Mouse (Mus musculus): ENCODE data around the gene Pbx2. TPM values are rescaled to one million over a fixed set of nuclear protein-coding genes. Genes with fewer than 3 reads are reported as not detected.

Gene Pbx2
- total RNA-seq, 2 experiments from 2014 or later, result 34.7 to 41.4 TPM

DNA sequence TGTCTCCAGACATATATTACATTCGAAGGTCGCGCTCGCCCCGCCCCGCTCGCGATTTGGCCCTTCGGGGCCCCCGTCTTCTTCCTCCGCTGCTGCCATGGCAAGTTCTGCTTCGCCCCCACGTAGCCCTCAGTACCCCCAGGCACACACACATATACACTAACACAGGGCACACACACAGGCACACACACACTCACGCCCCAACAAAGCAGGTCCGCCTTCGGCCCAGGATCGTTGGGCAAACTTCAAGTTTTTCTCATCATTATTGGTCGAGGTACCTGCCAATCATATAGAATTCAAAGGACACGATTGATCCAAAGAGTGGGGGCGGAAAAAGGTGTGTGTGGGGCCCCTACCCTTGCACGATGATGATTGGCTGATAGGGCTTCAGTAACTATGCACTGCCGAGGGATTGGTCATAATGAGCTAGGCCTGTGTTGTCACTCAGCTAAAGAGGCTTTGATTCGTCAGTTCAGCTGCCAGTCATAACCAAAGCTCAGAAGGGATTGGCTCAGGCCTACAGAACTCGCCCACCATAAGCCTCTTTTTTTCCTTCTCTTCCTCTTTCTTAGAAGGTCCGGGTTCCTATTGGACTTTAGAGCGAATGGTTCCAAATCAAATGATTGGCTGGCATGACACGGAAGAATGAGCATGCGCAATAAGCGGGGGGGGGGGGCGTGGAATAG lies 12.5 kb downstream of the Pbx2 start, which contains the start of gene Rnf5:
Rnf5 (minus strand) TSS at position 316 of the 686 bp plus-strand sequence.
- DNase-seq, result peak; percentile 97

DNA sequence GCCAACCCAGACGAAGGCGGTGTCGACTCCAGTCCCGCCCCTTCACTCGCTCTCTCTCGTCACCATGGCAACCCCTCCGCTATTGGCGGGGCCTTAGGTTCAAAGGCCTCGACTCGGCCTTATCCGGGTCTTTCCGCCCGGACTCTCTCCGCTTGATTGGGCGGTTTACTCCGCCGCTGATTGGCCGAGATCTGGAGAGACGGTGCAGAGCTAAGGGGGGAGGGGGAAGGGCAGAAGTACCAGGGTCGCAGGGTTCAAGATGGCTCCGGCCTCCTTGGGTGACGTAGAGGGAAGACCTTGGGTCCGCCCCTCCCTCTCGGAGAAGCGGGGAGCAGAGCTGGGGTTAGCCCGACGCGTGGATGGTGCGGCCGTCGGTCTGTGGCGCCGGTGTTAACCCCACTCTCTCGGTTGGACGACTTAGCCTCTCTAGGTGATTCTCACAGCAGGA lies 13.0 kb downstream of the Pbx2 start, which contains the start of gene Agpat1:
Agpat1 (plus strand) TSS at position 202 of the 448 bp plus-strand sequence.
- DNase-seq, result peak; percentile 99

DNA sequence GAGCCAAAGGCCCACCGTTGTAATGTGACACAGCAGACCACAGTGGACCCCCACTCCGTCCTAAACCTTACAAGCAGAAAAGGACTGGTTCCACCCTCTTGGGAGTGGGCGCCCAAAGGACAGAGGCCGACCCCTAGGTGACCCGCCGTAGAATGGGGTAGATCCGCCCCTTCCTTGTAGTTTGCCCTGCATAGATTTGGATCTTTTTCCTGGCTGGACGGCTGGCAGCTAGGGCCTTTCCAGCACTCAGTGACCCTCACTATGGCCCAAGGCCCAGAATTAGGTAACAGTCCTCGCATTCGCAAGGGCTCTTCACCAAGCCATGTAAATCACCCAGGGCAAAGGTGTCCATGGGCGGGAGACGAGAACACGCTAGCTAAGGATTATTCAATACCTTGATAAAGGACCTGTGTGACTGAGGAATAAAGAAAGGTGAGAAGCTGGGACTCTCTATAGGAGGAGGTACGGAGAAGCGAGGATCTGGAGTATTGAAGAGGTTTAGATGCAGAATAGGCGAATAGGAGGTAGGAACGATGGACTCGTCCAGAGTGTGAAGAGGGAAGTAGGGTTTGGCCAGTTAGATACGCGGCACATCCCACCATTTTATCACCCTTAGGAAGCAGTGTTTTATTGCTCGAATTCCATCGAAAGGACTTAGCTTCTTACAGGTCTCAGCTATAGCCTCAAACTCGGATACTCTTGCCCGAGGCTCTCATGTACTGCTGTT lies 13.6 kb downstream of the Pbx2 start:
- peak; percentile 67 to 68 for DNase-seq

DNA sequence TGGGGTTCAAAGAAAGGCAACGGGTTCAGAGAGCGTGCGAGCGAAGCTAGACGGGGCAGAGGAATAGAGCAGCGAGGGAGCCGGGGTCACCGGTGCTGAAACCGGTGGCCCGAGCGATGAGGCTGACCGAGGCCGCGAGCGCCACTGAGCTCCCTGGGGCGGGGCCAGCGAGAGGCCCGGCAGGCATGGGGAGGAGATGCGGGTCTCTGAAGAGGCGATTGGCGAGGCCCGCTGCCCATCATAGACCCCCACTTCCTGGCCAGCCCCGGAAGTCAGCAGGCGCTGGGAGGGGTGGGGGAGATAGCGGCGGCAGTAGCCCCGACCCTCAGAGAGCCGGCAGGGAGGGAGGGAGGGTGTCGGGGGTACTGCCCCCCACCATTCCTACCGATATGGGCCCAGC lies 14.5 kb downstream of the Pbx2 start:
- peak; percentile 98 to 99 for DNase-seq

DNA sequence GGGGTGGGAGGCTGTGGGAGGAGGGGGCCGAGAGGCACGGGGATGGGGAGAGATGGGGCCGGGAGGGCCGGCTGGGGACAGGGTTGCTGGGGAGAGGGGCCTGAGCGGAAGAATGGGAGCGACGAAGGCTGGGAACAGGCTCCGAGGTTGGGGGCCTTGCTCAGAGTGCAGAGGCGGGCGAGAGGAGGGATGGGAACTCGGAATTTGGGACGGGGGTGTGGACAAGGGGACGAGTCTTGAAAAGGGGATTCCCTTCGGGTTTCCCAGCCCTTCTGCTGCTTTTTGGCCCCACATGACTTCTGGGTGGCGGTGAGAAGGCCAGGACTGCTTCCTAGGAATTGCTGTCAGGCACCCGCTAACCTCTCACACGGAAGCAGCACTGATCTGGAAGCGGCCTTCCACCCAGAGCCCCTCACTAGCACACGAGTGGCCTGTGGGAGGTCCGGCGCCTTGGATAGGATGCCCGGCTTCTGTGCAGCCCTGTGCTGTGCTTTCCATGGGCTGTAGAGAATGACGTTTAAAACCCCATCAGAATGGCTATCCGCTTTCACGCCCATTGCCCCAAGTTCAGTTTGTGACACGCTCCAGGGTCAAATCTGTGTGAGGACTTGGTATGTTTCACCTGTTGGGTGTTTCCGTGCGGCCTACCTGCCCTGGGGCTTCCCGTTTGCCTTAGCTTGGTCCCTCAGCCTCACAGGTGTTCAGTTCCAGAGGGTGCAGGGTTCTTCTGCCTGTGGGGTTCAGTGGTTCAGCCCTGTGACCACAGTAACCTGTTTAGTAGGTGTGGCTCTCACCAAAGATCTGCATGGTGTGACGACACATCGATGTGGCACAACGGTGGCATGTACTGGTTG lies 15.3 kb downstream of the Pbx2 start:
- peak; percentile 29 to 38 for DNase-seq

DNA sequence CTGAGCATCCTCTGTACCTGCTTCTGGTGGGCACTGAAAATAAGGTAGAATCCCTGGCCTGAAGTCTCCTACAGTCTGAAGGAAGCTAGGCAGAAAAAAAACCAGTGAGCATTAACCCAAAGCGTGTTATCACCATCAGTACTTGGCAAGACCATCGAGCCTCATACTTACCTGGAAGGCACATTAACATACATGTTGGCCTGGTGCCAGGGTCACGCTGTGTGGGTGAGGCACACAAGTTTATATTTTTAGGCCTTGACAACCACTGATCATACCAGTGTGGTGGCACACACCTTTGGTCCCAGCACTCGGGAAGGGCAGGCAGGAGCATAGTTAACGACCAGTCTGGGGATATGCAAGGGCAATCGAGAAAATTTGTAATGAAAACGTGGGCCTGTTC lies 16.9 kb downstream of the Pbx2 start:
- DNase-seq, result no peak

DNA sequence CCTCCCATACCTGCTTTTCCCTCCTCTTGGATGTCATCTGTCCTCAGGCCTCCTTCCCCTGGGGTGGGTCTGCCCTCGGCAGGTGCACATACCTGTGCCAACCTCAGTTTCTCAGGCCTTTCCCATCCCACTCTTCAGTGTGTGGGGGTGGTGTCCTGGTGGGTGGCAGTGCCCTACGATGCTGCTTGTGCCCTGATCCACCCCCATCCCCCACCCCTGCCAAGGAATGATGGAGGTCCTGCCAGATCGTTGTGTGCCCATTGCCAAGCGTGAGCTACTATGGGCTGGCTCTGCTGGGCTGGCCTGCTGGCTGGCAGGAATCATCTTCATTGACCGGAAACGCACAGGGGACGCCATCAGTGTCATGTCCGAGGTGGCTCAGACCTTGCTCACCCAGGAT lies 20.0 kb downstream of the Pbx2 start:
- no peak for DNase-seq

DNA sequence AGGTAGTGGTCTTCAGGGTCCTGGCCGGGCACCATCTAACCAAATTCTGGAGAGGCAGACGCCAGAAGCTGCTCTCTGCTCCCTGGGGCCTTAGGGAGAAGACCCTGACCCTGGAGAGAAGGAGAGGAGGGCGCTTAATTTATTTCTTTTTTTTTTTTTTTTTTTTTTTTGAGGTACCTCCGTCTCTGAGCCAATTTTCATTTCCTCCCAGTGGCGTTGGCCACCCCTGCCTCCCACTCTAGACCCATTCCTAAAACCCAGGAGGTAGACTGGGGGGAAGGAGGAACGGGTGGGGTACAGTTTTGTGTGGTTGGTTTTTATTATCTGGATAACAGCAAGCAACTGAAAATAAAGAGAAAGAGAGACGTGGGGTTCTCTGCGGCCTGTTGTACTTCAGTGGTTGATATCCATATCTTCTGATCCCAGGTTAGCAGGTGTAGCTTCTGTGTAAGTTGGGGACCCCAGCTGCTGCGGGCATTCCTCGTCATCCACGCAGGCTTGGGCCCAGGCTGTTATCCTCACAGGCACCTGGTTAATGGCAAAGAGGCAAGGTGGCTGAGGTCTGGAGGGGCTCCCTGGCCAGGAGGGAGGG lies 22.1 kb downstream of the Pbx2 start:
- no peak for DNase-seq

DNA sequence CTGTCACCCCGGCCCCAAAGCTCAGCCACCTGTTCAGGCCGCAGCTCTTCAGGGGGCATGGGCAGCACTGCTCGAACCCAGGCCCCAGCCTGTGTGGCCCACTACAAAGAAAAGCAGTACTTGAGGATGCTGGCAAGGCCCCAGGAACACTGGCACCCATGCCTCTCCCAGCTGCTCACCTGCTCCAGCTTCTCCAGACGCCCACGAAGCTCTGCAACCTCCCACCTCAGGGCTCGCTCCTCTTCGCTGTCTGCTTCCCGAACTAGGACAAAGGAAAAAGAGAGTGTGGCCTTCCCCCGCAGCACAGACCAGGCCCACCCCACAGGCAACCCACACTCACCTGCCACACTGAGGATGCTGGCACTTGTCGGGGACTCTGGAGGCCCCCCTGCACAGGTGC lies 22.8 kb downstream of the Pbx2 start:
- no peak for DNase-seq

DNA sequence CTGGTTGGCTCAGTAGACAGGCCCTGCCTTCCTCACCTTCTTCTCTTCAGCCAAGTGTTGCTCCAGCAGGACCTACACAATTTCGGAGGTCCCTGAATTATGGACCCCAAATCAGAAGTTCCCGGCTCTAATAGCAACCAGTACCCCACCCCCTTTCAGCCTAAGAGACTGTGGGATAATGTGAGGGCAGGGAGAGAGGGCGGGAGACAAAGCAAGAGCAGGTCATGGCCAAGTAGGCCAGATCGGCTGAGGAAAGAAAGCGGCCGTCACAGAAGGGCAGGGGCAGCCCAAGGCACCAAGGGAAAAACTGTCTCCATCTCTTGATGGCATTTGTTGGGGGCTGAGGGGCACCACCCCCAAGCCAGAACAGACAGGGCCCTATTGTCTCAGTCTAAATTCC lies 24.8 kb downstream of the Pbx2 start, which contains the start of gene Egfl8:
Egfl8 (minus strand) TSS at position 101 of the 400 bp plus-strand sequence.
- DNase-seq, result no peak

DNA sequence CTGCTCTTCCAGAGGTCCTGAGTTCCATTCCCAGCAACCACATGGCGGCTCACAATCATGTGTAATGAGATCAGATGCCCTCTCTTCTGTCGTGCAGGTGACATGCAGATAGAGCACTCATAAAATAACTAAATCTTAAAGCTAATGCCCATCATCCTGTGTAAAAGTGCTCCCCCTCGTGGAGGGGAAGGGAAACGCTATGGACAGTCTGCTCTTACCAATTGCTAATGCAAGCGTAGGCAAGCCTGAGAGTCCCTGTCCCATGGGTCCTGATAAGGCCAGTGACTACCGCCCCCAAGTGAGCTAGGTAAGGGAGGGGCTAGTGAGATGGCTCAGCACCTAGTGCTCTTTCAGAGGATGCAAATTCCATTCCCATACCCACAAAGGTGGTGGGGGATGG lies 27.9 kb downstream of the Pbx2 start:
- peak; percentile 81 to 85 for DNase-seq

DNA sequence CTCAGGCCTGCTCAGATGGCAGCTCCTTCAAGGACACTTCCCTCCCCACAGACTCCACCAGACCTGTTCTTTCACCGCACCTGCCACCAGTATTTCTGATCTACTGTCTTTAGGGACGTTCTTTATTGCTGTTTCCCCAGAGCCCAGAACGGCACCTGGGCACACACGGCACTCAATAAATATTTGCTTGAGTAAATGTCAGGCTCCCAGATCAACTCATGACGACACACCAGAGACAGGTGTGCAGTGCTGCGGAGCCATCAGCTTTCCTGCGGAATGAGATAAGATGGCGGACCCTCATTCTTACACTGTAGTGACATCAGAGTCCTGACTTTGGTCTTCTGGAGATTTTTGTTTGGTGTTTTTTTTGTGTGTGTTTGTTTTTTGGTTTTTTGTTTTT lies 29.9 kb downstream of the Pbx2 start:
- DNase-seq, result no peak

DNA sequence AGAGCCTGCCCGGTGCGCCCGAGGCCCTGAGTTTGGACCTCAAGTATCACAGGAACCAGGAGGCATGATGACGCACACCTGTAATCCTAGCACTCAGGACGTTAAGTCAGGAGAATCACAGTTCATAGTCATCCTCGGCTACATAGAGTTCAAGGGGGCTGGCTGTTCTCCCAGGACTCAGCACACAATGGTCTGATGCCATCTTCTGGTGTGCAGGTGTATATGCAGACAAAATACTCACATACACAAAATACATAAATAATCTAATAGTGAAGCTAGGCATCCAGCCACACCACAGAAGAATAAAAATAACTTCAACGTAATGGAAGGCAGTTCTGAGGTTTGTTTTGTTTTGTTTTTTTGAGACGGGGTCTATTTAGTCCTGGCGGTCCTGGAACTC lies 32.1 kb downstream of the Pbx2 start:
- no peak for DNase-seq

DNA sequence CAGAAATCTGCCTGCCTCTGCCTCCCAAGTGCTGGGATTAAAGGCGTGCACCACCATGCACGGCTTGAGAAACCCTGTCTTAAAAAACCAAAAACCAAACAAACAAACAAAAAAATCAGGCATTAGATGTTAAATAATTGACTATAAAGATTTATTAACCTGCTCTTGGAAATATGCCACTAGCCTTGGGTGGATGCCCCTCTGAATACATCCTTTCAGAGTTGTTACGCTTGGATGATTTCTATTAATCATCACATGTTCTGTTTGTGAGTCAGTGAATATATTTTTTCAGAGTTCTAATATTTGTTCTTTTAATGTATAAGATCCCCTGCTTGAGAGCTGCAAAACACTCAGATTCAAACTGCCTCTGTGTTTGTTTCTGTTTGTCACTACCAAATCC lies 33.9 kb downstream of the Pbx2 start:
- no peak for DNase-seq

DNA sequence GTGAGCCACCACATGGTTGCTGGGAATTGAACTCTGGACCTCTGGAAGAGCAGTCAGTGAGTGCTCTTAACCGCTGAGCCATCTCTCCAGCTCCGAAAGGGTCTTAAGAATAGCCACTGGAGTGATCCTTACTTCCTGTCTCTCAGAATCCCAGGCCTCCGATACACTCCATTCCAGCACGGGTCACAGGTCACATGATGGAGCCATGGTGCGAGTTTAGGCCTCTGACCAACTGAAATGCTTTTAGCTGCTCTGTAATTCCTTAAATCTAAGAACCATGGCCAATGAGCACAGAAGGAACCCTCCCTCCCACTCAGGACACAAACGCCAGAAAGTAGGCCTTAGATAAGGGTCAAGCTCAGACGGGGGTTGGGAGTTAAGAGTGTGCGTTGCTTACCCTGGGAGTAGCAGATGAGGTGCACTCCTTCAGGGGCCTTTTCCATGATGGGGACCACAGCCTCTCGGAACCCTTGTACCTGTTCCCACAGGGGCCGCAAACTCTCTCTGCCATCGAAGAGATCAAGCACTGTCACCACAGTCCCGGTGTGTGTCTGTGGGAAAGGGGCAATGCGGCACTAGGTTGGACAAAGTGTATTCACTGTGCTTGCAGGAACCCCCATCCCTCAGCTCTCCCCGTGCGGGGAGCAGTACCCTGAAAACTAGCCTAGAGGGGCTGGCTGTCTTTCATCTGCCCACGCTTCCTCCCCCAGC lies 35.2 kb downstream of the Pbx2 start:
- DNase-seq, result no peak

DNA sequence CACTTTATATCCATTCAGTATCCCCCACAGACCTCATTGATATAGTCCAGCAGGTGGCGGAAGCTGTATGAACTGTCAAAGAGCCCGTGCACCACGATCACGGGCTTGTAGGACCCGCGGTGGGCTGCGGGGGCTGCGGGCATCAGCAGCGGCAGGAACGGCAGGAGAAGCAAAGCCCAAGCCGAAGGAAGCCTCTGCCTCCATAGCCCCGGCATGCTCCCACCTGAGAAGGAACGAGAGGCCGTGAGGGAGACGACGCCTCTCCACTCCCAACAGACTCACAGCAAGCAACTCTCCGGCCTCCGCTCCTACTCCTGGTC lies 35.7 kb downstream of the Pbx2 start:
- peak in 1 of 2 experiments; percentile 37 for DNase-seq

DNA sequence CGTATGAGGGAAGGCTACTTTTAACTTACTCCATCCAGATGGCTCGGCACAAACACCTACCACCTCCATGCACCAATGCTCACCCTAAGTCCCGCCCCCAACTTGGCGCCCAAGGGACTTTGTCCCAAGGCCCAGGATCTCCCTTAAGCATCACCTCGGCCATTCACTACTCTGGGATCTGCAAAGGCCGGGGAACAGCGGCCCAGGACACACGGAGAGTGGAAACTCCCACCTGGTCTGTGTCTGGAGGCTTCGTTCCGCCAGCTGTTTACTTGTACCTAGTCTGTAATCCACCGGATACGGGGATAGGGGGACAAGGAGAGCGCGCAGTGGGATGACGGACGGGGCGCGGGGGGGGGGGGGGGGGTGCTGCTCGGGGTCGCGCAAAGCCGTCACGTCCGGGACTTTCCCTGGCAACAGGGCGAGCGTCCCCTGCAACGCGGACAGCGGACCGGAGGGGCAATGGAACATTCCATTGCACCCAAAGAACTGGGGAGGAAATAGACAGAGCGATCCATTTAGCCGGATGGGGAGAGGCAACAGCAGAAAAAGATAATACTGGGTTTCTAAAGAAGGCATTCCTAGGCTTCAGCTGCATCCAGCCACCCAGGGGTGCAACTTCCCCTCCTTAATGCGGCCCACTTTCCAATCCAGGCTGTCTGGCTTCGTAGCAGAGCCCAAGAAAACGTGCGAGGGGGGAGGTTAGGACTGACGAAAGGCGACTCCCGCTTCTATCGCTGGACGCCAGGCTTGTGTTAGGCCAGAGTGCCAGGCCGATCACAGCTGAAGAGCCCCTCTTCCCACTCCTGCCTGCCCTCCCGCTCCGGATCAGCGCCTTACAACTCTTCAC lies 36.3 kb downstream of the Pbx2 start:
- peak; percentile 90 to 93 for DNase-seq

DNA sequence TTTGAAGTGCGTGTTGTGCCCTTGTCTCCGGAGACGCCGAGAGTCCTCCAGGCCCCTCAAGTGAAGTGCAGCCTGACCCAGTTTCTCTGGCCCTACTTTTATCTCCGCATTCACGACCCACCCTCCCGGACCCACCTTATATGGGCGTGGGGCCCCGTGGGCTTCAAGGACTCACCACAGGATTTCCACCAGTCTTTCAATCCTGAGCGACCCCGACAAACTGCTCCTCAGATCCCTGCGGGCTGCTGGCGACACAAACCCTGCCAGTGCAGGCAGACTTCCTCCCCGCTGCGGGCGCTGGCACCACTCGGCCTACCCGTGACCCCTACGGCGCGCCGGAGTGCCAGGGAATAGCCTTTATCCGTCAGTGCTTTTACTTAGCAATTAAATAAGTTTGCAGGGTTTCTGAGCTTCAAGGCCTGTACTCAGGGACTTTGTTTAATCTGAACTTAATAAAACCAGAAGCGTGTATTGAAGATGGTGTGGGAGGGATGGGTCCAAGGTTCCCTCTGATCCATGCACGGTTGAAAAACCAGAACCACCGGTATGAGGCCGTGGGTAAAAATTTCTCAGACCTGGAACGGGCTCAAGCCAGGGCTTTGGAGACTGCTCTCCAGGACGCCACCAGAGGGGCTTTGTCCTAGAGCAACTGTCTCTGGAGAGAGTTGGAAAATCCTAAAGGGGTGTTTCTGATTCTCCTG lies 37.0 kb downstream of the Pbx2 start, which contains the start of gene Ppt2:
Ppt2 (minus strand) TSS at position 568 of the 701 bp plus-strand sequence.
- peak; percentile 78 to 82 for DNase-seq

DNA sequence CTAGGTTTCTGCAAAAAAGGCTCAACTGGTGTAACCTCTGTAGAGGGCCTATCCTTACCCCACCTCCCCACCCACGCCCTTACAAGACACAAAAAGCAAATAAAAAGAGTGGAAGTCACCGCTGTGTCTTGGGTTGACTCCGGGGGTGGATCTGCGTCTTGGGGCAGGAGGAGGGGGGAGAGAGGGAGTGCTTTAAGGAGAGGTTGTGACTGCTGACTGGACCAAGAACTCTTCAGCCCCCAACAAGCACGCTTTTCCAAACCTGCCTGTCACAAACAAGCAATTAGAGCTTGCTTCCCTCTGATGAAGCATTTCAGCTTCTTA lies 37.5 kb downstream of the Pbx2 start:
- DNase-seq, result no peak

DNA sequence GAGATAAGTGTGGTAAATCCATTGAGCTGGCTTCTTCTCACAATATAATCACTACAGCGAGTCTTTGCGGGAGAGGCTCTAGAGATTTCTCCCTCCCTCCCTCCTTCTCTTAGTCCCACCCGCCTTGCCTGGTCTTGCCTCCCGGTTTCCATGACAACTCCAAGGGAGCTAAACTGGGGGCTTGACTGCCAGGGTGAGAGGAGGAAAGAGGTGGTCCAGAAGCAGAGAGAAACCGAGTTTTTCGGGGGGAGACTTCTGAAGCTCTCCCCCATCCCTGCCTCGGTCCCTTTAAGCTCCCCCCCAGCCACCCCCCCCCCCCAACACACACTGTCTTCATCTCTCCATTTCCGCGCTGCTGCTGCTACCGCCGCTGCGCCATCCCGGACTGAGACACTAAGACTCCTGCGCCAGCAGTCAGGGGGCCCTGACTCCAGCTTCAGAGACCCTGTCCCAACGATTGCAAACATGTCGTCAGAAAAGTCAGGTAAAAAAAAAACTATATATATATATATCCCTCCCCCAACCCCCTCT lies 38.2 kb downstream of the Pbx2 start, which contains the start of gene Prrt1:
Prrt1 (plus strand) TSS at position 313 of the 531 bp plus-strand sequence.
- DNase-seq, result no peak
